Mouse (Mus musculus) brain, embryonic 18.5 days (tissue): ENCODE measurements around the gene Inf2.

Experiments used
- DNase-seq: peaks from one replicate; pipeline ENCODE4 v3.0.0-alpha.2; 2012; ENCODE audit warnings: low read depth, low spot score

The Inf2 gene

DNA sequence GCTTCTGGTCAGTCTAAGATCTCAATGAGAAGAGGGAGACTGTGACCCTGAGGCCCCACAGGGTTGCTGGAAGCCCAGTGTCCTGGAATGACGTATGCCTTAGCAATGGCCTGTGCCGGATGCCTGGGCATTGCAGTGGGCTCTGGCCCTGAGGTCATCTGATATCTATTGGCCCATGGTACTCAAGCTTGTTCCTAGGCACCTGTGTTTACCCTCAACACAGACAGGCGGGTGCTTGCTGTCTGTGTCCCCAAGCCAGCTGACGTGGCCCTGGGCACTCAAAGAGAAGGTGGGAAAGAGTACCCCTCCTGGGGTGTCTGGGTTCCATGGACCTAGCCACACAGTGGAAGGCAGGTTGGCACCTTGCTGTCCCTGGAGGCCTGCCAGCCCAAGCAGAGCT lies 37.1 kb downstream of the Inf2 start:
- DNase-seq, result no peak

DNA sequence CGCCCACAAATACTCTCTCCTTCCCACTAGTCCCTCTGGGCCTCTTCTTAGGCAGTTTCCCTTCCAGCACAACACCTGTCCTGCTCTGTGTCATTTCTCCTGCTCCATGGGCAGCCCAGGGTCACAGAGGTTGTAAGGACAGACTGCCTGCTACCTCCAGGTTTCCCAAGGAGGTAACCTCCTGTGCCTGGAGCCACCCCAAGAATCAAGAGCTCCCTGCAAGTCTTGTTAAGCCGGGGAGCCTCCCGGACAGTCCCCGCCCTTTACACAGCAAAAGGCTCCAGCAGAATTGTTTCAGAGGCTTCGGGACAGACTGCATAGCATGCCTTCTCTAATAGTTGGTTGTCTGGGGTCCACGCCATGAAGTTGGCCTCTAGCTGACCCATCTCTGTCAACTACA lies 37.9 kb downstream of the Inf2 start:
- DNase-seq, result no peak

DNA sequence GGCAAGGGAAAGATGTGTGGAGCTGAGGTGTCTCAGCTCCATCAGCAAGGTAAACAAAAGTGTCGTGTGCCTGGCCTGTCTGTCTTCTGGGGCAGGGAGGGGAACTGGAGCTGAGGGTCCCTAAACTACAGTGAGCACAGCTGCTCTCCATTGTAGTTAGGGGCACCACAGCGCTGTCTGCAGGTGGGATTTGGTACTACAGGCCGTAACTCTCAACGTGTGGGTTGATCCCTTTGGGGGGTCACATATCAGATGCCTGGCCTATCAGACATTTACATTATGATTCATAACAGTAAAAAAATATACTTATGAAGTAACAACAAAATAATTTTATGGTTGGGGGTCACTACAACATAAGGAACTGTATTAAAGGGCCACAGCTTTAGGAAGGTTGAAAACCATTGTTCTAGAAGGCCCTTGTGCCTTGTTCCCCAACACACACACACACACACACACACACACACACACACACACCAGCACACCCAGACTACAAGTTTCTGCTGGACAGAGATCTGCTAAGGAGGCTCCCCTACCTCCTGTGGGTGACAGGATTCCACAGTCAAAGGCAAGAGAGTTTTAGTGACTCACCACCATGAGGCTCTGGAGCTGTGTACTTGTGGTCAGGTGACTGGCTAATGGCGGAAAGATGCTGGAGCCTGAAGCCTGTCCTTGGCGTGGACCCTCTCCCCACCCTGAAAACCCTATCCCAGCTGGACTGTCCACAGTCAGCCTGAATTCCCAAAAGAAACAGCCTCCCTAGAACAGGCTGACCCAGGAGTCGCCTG lies 38.7 kb downstream of the Inf2 start:
- DNase-seq, result no peak

DNA sequence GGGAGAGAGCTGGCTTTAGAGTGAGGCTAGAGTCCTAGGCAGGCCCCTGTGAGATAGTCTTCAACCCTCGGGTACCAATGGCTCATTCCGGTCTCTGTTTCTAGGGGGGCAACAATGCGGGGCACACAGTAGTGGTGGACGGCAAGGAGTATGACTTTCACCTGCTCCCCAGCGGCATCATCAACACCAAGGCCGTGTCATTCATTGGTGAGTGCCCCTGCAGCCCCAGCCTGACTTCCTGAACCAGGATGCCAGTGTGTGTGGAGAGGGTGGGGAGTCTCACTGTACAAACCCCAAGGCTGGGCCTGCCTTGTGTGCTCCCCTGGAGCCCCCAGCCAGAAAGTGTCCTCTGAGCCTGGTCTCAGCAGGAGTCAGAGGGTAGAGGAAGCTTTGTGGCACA lies 39.6 kb downstream of the Inf2 start:
- DNase-seq, result no peak

DNA sequence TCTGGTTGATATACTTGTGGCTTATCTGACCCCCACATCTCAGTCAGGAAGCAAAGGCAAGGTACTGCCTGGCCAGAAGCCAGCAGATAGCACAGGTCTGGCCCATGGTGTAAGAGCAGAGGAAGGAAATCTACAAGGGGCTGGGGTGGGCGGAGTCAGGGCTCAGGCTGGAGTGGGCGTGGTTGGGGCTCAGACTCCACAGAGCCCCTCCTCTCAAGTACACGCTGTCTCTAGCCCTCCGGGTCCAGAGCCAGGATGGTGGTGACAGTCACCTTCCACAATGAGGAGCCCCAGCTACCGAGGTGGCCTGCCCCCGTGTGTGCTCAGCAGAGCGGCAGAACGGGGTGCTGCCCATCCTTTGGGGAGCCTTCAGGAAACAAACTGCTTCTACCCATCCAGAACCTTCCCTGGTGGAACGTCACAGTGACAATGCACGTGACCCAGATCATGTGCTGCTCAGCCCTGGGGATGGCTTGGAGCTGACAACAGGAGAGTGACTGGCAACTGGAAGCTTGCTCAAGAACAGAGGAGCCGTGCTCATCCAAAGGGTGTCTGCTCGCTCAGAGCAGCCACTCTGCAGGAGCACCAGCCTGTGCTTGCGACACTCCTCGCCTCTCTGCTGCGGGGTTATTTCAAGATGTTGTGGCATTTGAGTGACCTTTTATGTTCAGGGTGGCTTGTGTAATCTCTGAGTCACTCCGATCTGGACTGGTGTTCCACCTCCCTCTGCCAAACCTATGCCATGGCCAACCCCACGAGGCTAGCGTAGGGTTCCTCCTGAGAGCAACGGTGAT lies 40.5 kb downstream of the Inf2 start:
- no peak for DNase-seq

DNA sequence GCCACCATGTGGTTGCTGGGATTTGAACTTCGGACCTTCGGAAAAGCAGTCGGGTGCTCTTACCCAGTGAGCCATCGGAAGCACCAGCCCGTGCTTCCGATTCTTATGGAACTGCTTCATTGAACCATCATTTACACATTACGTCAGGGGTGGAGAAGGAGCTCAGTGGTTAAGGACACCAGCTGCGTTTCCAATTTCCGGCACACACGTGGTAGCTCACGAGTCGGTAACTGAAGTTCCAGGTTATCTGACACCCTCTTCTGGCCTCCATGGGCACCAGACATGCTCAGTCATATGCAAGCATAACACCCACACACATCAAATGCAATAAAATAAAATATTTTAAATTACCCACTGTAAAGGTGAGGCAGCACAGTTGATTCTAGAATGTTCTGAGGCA lies 41.4 kb downstream of the Inf2 start:
- no peak for DNase-seq

DNA sequence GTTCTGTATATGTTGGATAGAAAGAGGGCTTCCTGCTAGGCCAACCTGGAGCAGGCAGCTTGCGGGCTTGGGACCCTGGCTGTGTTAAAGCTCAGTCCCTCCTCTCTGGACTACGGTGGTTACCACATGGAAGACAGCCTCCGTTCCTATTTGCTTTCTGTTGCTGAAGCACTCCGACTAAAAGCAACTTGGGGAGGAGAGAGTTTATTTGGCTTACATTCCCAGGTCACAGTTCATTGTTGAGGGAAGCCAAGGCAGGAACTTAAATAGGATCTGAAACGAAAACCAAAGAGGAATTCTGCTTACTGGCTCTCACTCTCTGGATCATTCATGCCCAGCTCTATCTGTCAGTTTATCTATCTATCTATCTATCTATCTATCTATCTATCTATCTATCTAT lies 42.2 kb downstream of the Inf2 start:
- DNase-seq, result no peak

DNA sequence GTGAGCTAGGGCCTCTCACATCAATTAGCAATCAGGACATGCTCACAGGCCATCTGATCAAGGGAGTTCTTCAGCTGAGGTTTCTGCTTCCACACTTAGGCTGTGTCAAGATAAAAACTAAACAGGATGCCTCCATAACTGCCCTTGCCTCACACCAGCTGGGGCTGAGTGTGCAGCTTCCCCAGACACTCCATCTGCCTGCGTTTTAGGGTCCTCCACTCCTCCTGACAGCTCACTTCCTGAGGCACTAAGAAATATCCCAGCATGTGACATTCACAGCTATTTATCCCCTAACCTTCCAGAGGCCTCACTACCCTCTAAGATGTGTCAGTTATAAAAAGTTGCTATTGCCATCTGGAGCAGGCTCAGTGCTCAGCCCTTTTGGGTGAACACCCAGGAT lies 42.9 kb downstream of the Inf2 start:
- DNase-seq, result no peak

DNA sequence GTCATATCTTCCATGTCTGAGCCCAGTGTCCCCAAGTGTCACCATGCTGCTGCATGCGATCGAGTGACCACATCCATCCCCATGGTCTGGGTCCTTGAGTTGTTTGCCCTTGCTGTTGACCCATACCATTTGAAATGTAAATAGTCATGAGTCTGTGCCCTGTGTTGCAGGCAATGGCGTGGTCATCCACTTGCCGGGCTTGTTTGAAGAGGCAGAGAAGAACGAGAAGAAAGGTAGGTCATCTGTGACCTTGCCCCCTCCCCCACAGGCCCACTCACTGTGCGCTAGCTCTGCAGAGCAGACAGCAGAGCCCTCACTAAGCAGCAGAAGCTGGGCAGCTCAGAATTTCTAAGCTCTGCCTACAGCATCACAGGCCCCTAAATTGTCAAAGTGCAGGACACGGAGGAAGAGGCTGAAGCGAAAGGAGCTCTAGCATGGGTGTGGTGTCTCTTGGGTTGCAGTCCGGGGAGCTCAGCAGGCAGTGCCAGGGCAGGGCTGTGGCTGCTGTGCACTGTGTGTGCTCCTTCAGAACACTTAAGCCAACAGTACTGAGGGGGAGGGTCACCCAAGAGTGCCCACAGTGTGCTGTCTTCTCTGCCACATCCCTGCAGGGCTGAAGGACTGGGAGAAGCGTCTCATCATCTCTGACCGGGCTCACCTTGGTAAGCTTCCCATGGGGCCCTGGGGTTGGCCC lies 43.6 kb downstream of the Inf2 start:
- no peak for DNase-seq

DNA sequence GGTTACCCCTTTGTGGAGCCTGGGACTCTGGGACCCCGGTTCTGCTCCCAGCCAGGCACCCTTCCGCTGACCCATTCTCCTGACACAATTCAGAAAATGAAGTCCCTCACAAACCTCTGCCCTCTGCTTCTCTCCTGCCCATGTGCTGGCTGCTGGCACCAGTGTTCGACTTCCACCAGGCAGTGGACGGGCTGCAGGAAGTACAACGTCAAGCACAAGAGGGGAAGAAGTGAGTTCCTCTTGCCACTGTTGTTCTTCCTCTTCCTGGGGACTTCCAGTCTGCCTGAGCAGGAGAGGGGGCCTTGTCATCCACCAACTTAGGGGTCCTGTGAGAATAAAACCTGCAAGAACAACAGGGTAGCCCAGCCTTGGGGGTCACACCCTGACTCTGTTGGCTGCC lies 44.3 kb downstream of the Inf2 start:
- no peak for DNase-seq

DNA sequence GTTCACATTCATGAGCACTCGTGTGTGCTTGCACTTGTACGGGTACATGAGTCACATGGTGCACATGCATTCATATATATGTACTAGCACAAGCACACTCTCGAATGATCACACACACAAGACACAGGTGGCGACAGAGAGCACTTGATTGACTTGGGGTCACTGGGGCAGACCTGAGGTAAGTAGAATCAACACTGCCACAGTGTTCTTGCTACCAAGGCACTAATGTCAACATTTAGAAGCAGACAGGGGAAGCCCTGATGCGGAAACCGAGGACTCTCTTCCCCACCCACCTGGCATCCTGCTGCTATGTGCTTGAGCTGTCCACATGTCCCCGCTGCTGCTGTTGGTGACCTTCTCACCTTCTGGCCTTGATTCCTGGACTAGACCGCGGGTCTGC lies 45.1 kb downstream of the Inf2 start:
- no peak for DNase-seq

DNA sequence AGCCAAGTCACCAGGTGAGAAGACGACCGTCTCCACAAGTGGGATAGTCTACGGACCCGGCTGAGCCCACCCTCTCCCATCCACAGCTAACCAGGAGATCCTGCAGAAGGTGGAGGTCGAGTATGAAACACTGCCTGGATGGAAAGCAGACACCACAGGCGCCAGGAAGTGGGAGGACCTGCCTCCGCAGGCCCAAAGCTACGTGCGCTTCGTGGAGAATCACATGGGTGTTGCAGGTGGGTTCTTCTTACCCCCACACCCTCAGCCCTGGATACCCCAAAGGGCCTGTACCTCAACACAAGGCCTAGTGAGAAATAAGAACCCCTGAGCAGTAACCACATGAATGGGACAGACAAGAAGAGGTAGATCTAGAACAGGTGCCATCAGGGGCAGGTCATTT lies 50.9 kb downstream of the Inf2 start:
- no peak for DNase-seq

DNA sequence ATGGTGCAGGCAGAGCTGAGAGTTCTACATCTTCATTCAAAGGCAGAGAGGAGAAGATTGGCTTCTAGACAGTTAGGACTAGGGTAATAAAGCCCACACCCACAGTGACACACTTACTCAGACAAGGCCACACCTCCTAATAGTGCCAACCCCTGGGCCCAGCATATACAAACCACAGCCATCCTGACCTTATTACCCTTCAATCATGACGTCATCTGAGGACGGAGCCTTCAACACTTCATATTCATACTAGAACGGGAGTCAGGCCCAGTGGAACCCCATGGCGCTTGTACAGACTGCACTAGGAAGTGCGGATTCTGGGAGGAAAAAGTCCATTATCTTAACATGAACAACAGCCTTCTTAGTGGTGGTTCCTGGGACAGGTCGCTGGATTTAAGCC lies 54.5 kb downstream of the Inf2 start:
- DNase-seq, result no peak

DNA sequence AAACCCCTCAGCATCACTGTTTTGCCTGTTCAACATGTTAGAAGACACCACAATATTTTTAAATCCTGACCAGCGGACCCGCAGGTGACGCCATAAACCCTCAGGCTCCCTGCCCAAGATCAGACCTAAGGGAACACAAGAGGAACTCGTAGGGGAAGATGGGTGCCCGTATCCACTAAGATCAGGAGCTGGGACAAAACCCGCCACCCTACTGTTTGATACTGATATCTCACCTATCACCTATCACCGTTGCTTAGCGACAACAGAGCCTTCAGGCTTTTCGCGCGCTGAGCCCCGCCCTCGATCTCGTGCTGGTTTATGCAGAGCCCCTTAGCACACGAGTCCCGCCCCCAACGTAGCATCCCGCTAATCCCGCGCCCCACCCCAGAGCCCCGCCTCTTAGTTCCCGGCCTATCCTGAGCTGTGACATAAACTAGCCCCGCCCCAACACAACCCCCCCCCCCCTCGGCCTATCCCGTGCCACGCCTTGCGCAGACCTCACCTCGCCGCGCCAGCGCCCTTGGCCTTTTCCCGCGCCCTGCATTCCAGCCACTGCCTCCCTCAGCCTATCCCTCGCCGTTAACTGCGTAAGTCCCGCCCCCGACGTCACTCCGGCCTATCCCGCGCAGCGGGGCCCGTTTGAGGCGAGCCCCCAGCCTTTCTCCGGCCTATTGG lies 55.7 kb downstream of the Inf2 start, which contains the start of gene Siva1:
Siva1 (plus strand) TSS at position 500 of the 675 bp plus-strand sequence.
- peak; percentile 91 for DNase-seq

DNA sequence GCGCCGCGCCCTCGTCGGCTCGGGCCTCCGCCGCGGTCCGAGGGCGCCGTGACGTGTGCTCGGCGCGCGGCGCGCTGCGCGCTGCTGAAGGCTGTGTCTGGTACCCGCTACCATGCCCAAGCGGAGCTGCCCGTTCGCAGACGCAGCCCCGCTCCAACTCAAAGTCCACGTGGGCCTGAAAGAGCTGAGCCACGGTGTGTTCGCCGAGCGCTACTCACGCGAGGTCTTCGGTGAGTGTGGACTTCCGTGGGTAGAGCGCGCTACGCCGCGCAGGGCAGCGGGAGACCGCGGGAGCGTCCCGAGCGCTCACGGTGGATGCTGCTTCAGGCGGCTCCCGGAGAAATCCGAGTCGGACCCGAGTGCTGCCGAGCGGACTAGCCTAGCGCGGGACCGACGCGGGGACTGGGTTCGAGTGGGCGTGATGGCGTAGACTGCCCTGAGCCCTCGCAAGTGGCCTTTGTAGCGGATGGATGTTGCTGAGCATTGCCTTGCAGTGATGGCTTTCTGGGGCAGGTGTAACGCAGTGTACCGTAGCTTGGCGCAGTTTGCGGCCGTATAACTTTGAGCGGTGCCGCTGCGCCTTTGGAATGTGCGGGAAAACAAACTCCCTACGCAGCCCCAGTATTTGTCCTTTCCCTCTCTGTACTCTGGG lies 56.4 kb downstream of the Inf2 start:
- DNase-seq, result no peak

DNA sequence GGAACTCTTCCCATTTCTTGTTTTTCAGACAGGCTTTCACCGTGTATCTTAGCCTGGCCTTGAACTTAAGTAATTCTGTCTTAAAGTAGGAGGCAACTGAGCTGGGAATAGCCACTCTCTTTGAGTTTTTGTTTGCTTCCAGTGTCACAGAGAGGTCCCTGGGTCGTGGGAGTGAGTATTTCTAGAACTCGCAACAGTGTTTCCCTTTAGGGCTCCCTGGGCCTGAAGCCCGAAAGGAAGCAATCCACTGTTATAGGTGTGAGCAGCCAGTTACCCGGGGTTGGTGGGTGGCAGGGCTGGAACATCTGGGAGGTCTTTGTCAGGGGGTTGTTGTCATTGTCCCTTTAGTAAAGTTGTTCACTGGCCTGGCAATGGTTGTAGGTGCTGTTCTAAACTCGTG lies 57.6 kb downstream of the Inf2 start:
- DNase-seq, result no peak

DNA sequence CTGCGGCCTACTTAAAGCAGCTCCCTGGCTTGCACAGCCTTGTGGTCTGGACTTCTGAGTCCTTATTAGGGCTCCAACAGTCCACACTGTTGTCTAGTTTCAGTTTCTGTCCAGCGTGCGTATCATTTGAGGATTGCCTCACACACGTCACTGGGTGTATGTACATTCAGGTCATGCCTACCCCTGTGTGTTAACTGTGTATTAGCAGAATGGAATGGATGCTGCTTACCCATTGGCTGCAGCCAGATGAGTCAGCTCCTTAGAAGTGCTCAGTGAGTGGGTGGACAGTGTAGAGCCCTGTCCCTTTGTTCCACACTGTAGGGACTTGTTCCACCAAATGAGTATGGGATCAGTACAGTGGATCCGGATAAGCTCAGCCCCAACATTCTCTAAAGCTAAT lies 59.5 kb downstream of the Inf2 start:
- DNase-seq, result no peak

DNA sequence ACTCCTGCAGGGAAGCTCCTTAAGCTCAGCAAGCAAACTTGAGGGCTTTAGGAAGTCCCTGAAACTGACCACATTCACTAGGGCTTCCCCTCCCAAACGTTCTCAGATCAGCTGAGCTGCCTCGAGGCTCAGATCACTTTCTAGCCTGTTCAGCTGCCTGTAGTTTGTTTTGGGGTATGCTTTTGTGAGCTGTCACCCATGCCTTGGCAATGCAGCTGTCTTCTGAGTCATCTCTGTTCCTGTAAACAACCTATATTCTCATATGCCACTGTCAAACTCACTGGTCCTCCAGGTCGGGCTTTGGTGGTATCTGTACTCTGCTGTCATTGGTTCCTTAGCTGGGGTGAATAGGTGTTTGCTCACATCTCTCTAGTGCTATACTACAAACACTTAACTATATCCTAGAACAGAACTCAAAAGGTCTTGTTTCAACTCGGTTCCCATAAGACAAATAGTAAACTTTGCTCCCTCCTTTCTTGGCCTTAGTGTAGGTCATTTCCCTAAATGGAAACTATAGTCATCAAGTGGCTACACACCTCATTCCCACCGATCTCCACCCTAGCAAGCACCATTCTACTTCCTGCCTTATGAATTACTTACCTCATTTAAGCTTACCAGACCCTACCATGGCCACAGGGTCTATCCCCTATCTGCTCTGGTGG lies 63.3 kb downstream of the Inf2 start:
- no peak for DNase-seq

DNA sequence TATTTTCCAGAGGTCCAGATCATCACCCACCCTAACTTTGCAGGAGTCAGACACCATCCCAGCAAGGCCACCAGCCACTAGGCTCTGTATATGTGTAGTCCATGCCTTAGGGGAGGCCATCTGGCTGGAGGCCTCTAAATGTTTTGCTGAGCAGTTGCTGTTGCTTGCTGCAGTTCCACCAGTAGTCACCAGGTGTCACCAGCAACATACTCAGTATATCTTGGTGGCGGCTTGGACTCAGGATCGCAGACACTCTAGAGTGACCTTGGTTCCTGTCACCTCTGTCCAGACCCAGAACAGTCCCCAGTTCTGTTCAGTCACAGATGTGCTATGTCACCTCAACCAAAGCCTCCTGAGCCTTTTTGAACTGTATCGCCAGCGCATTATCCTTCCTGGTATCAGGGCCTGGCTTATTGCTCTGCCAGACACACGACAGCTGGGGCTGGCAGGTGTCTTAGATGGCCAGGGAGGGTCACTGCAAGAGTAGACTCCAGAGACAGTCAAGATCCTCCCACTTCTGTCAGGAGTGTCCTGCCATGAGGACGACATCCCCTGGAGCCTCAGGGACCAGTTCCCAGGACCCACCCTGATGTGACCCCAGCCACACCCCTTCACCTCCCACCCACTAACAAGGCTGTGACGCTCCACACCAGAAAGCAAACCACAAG lies 64.7 kb downstream of the Inf2 start:
- DNase-seq, result no peak

DNA sequence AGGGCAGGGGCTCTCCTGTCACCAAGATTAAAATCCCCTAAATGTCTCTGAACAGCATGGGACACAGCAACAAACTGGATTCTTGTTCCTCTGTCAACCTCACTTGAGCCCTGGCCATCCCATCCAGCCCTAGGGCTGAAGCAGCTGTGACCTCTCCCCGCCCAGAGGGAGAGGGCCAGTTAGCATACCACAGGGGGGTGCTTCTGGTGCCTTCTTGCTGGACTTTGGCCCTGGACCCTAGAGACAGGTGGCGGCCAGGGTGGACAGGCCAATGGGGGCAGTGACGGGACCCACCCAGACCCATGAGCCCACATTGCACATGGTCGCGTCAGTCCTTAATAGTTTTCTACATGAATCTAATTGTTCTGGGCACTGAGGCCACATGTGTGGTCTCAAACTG lies 65.5 kb downstream of the Inf2 start:
- no peak for DNase-seq
